Mouse (Mus musculus) MEL (cell line): ENCODE data around the gene Paqr9. TPM values are rescaled to one million over a fixed set of nuclear protein-coding genes. Genes with fewer than 3 reads are reported as not detected.

Experiments used
- DNase-seq: peaks from one replicate; pipeline ENCODE4 v3.0.0; 2011; ENCODE audit warnings: low read depth, low spot score
- H3K27ac ChIP-seq: 2 replicates; pipeline ENCODE4 v1.5.1; 2012; ENCODE audit warnings: low read depth, mild to moderate bottlenecking, control low read depth, low read length, moderate library complexity; ENCODE audit not compliant: control insufficient read depth
- H3K27me3 ChIP-seq, 2 experiments: fragments of 150-350 bp in 1 of 2; sonication (generic) in 1 of 2; 2 replicates each; pipeline ENCODE4 v1.6.1; 2012; ENCODE audit warnings: low read length in 2 of 2, mild to moderate bottlenecking in 2 of 2, improper control_type of control experiment in 1 of 2, moderate library complexity in 1 of 2; ENCODE audit not compliant: insufficient read depth in 2 of 2, control insufficient read depth in 1 of 2
- H3K36me3 ChIP-seq, 2 experiments: 2 replicates each; pipeline ENCODE4 v1.6.1; 2012 to 2014; ENCODE audit warnings: low read length in 2 of 2, improper control_type of control experiment in 1 of 2, inconsistent platforms in 1 of 2, mild to moderate bottlenecking in 1 of 2; ENCODE audit not compliant: insufficient read depth in 2 of 2, control insufficient read depth in 1 of 2
- H3K4me1 ChIP-seq, 2 experiments: fragments of 150-350 bp in 1 of 2; sonication (generic) in 1 of 2; 2 replicates each; pipeline ENCODE4 v1.6.1; 2012; ENCODE audit warnings: low read length in 2 of 2, improper control_type of control experiment in 1 of 2, mild to moderate bottlenecking in 1 of 2; ENCODE audit not compliant: insufficient read depth in 2 of 2, control insufficient read depth in 1 of 2
- H3K4me3 ChIP-seq, 2 experiments: fragments of 150-350 bp in 1 of 2; sonication (generic) in 1 of 2; 2 replicates each; pipeline ENCODE4 v1.5.1; 2012; ENCODE audit warnings: low read depth in 2 of 2, low read length in 2 of 2, mild to moderate bottlenecking in 2 of 2, moderate library complexity in 2 of 2, control low read depth in 1 of 2, improper control_type of control experiment in 1 of 2; ENCODE audit not compliant: control insufficient read depth in 1 of 2, insufficient read depth in 1 of 2
- H3K79me2 ChIP-seq: 2 replicates; pipeline ENCODE4 v1.6.1; 2012; ENCODE audit warnings: mild to moderate bottlenecking, low read length, moderate library complexity; ENCODE audit not compliant: control insufficient read depth, poor library complexity, insufficient read depth
- H3K9ac ChIP-seq: 2 replicates; pipeline ENCODE4 v1.6.1; 2012; ENCODE audit warnings: low read depth, mild to moderate bottlenecking, control low read depth, low read length, moderate library complexity; ENCODE audit not compliant: control insufficient read depth, poor library complexity, severe bottlenecking
- H3K9me3 ChIP-seq: fragments of 150-350 bp; sonication (generic); replicated peaks from 2 replicates; pipeline ENCODE4 v1.6.1; 2012; ENCODE audit warnings: mild to moderate bottlenecking, low read length, improper control_type of control experiment, moderate library complexity; ENCODE audit not compliant: insufficient read depth
- CHD1 ChIP-seq: IDR thresholded peaks from 2 replicates; pipeline ENCODE4 v1.6.1; 2012; ENCODE audit warnings: low read depth, mild to moderate bottlenecking, inconsistent platforms, low read length, improper control_type of control experiment
- CTCF ChIP-seq, 3 experiments: IDR thresholded peaks in 2 of 3; conservative IDR thresholded peaks in 1 of 3; 2 replicates each; pipeline ENCODE4 v1.5.1; 2011 to 2012; ENCODE audit warnings: low read length in 3 of 3, low read depth in 2 of 3, mild to moderate bottlenecking in 2 of 3, improper control_type of control experiment in 1 of 3, inconsistent platforms in 1 of 3, mixed read lengths in 1 of 3, moderate library complexity in 1 of 3; ENCODE audit not compliant: control insufficient read depth in 1 of 3, insufficient read depth in 1 of 3, poor library complexity in 1 of 3, severe bottlenecking in 1 of 3
- ELF1 ChIP-seq: IDR thresholded peaks from 2 replicates; pipeline ENCODE4 v1.6.1; 2014; ENCODE audit warnings: low read depth, mild to moderate bottlenecking, inconsistent platforms, low read length, improper control_type of control experiment, moderate library complexity
- EP300 ChIP-seq, 2 experiments: IDR thresholded peaks; 2 replicates each; pipeline ENCODE4 v1.6.1; 2011; ENCODE audit warnings: improper control_type of control experiment in 2 of 2, low read length in 2 of 2, low read depth in 1 of 2, mild to moderate bottlenecking in 1 of 2
- ETS1 ChIP-seq: IDR thresholded peaks from 2 replicates; pipeline ENCODE4 v1.6.1; 2012; ENCODE audit warnings: low read depth, mild to moderate bottlenecking, inconsistent platforms, low read length, improper control_type of control experiment, moderate library complexity
- GABPA ChIP-seq: IDR thresholded peaks from 2 replicates; pipeline ENCODE4 v1.6.1; 2012; ENCODE audit warnings: low read depth, mild to moderate bottlenecking, inconsistent platforms, low read length, improper control_type of control experiment, moderate library complexity
- MAFK ChIP-seq: IDR thresholded peaks from 2 replicates; pipeline ENCODE4 v1.6.1; 2011; ENCODE audit warnings: low read depth, mild to moderate bottlenecking, low read length, improper control_type of control experiment, borderline replicate concordance
- MAZ ChIP-seq: IDR thresholded peaks from 2 replicates; pipeline ENCODE4 v1.6.1; 2012; ENCODE audit warnings: low read depth, mild to moderate bottlenecking, inconsistent platforms, low read length, improper control_type of control experiment
- MEF2A ChIP-seq: IDR thresholded peaks from 2 replicates; pipeline ENCODE4 v1.6.1; 2014; ENCODE audit warnings: low read depth, mild to moderate bottlenecking, inconsistent platforms, low read length, improper control_type of control experiment; ENCODE audit not compliant: poor library complexity, insufficient replicate concordance, severe bottlenecking; ENCODE audit errors: extremely low read depth
- MXI1 ChIP-seq: IDR thresholded peaks from 2 replicates; pipeline ENCODE4 v1.6.1; 2011; ENCODE audit warnings: mild to moderate bottlenecking, low read depth, low read length, improper control_type of control experiment
- MYB ChIP-seq: IDR thresholded peaks from 2 replicates; pipeline ENCODE4 v1.6.1; 2011; ENCODE audit warnings: mild to moderate bottlenecking, low read depth, low read length, improper control_type of control experiment
- MYC ChIP-seq: IDR thresholded peaks from 2 replicates; pipeline ENCODE4 v1.6.1; 2011; ENCODE audit warnings: low read depth, mild to moderate bottlenecking, low read length, improper control_type of control experiment, moderate library complexity
- RAD21 ChIP-seq: IDR thresholded peaks from 2 replicates; pipeline ENCODE4 v1.6.1; 2011; ENCODE audit warnings: mild to moderate bottlenecking, low read depth, low read length, improper control_type of control experiment
- SIN3A ChIP-seq: IDR thresholded peaks from 2 replicates; pipeline ENCODE4 v1.6.1; 2012; ENCODE audit warnings: low read length, improper control_type of control experiment, inconsistent platforms
- SMC3 ChIP-seq: IDR thresholded peaks from 2 replicates; pipeline ENCODE4 v1.6.1; 2011; ENCODE audit warnings: low read depth, low read length, improper control_type of control experiment
- TAL1 ChIP-seq: IDR thresholded peaks from 2 replicates; pipeline ENCODE4 v1.6.1; 2012; ENCODE audit warnings: mild to moderate bottlenecking, inconsistent platforms, low read length, moderate library complexity, mixed read lengths
- USF1 ChIP-seq: IDR thresholded peaks from 2 replicates; pipeline ENCODE4 v1.6.1; 2014; ENCODE audit warnings: low read depth, mild to moderate bottlenecking, inconsistent platforms, low read length, improper control_type of control experiment, moderate library complexity
- ZC3H11A ChIP-seq: IDR thresholded peaks from 2 replicates; pipeline ENCODE4 v1.6.1; 2012; ENCODE audit warnings: low read depth, mild to moderate bottlenecking, inconsistent platforms, low read length, improper control_type of control experiment
- ZKSCAN1 ChIP-seq: IDR thresholded peaks from 2 replicates; pipeline ENCODE4 v1.6.1; 2012; ENCODE audit warnings: low read depth, mild to moderate bottlenecking, inconsistent platforms, low read length, improper control_type of control experiment, moderate library complexity
- ZMIZ1 ChIP-seq: IDR thresholded peaks from 2 replicates; pipeline ENCODE4 v1.6.1; 2012; ENCODE audit warnings: low read depth, mild to moderate bottlenecking, inconsistent platforms, low read length, improper control_type of control experiment, moderate library complexity
- polyA plus RNA-seq, 2 experiments: library from polyadenylated mRNA; stranded (reverse) in 1 of 2; unstranded in 1 of 2; fragments of >175 nt in 1 of 2; fragments of >200 nt in 1 of 2; gene quantifications; 2 replicates each; pipeline versions ENCODE4 v1.2.1 to v1.2.4; 2012; ENCODE audit warnings: low replicate concordance in 2 of 2, low read depth in 1 of 2; ENCODE audit not compliant: insufficient read length in 2 of 2, insufficient read depth in 1 of 2, missing spikeins in 1 of 2
- total RNA-seq: library from RNA; depleted of rRNA; stranded (reverse); fragments of 300-350 nt; gene quantifications from 2 replicates; pipeline ENCODE4 v1.2.3, GENCODE M21; 2012

Gene Paqr9
- total and polyA plus RNA-seq, 3 experiments: 18.0 to 46.0 (median 24.8) TPM

GRCm38 (mm10) chr9:95539176-95539800 is 20.2 kb upstream of the Paqr9 start:
- H3K4me1 ChIP-seq: no peaks in the 10 kb centered on the region
- TF ChIP-seq MXI1: no peak
- DNase-seq: no peak
- H3K9ac ChIP-seq: no peak overlapping the region
- no peak overlapping the region for H3K4me3 ChIP-seq
- H3K27ac ChIP-seq: no peak overlapping the region
- no peaks in the 10 kb centered on the region for H3K27me3 ChIP-seq
- no peaks in the 10 kb centered on the region for H3K79me2 ChIP-seq
- H3K36me3 ChIP-seq: no peaks in the 10 kb centered on the region
- no peaks in the 10 kb centered on the region for H3K9me3 ChIP-seq

GRCm38 (mm10) chr9:95540487-95540886 is 19.0 kb upstream of the Paqr9 start:
- no peak overlapping the region for H3K4me3 ChIP-seq
- peak; percentile 73 for DNase-seq

GRCm38 (mm10) chr9:95541208-95541607 is 18.2 kb upstream of the Paqr9 start:
- no peak overlapping the region for H3K27ac ChIP-seq
- no peak overlapping the region for H3K9ac ChIP-seq

More at GRCm38 (mm10) chr9:95540487-95540886, 19.0 kb upstream of the Paqr9 start:
- Histone ChIP-seq H3K9ac (no peak overlapping the region), H3K9me3 (no peaks in the 10 kb centered on the region), H3K36me3 (no peaks in the 10 kb centered on the region), H3K4me1 (no peaks in the 10 kb centered on the region), H3K27me3 (no peaks in the 10 kb centered on the region), H3K27ac (no peak overlapping the region), H3K79me2 (no peaks in the 10 kb centered on the region)
- TF ChIP-seq RAD21: peak; percentile 76
- peak; percentile 87 for TF ChIP-seq SMC3
- TF ChIP-seq ELF1: peak; percentile 74
- TF ChIP-seq ZC3H11A: peak; percentile 71
- TF ChIP-seq CTCF (IDR thresholded peaks at IDR 0.05 in 2 of 3, conservative IDR thresholded peaks at IDR 0.05 in 1 of 3; ENCODE audit: control insufficient read depth in 1 of 3, insufficient read depth in 1 of 3, low read depth in 2 of 3, low read length in 3 of 3, poor library complexity in 1 of 3, severe bottlenecking in 1 of 3): peak; percentile 72 to 95 (median 77)
- no peak for TF ChIP-seq GABPA
- no peak for TF ChIP-seq MAFK

More at GRCm38 (mm10) chr9:95541208-95541607, 18.2 kb upstream of the Paqr9 start:
- H3K4me1 ChIP-seq: peaks cover 0 to 2% of the 10 kb centered on the region in 2 experiments; a peak in 1 of 4 replicates
- no peaks in the 10 kb centered on the region for H3K79me2 ChIP-seq
- H3K27me3 ChIP-seq: no peaks in the 10 kb centered on the region
- H3K36me3 ChIP-seq: peaks cover 0 to 3% of the 10 kb centered on the region in 2 experiments; a peak in 2 of 4 replicates
- H3K9me3 ChIP-seq: no peaks in the 10 kb centered on the region
- no peak for TF ChIP-seq MYB
- no peak for TF ChIP-seq MAZ
- TF ChIP-seq ZMIZ1: no peak
- no peak for TF ChIP-seq MYC
- TF ChIP-seq GABPA: no peak
- no peak for TF ChIP-seq TAL1
- TF ChIP-seq CHD1: no peak
- TF ChIP-seq MEF2A: no peak
- no peak for TF ChIP-seq EP300 (IDR thresholded peaks at IDR 0.05; ENCODE audit: low read depth in 1 of 2, low read length in 2 of 2)
- no peak for TF ChIP-seq ZKSCAN1
- TF ChIP-seq SIN3A: no peak
- no peak for TF ChIP-seq ZC3H11A
- no peak for TF ChIP-seq ETS1
- TF ChIP-seq USF1: no peak
- DNase-seq: no peak
- no peak overlapping the region for H3K4me3 ChIP-seq
